Mouse (Mus musculus) adrenal gland, postnatal 14 days (tissue): ENCODE results near the gene Vmn1r122. TPM values are rescaled to one million over a fixed set of nuclear protein-coding genes. Genes with fewer than 3 reads are reported as not detected.
"Not testable (repeated sequence)": the region's sequence is repeated elsewhere in the genome, so short reads cannot be mapped to it uniquely, and the experiment has no call there.

ENCODE experiments used
- DNase-seq: peaks from one replicate; pipeline ENCODE4 v3.0.0; 2021; ENCODE audit warnings: mixed read lengths
- long read RNA-seq, 2 experiments: library from polyadenylated mRNA; stranded (forward); transcript quantifications; one replicate each; pipeline ENCODE4 v2.0.0; 2021
- total RNA-seq: library from RNA; stranded (reverse); gene quantifications from 2 replicates; pipeline ENCODE4 v1.2.3, GENCODE M21; 2021

Vmn1r122 gene
- not detected in 2 replicates for total RNA-seq
- long read RNA-seq, experiment 1 = 0 reads
- long read RNA-seq, experiment 2 = 0 reads

- DNase-seq = not testable (repeated sequence)
These were observed at the start of gene Vmn1r122 for GRCm38 (mm10) chr7:21134028-21134427. Vmn1r122 (minus strand) TSS chr7:21134128.

- not testable (repeated sequence) for DNase-seq
These were observed 28.0 kb upstream of the Vmn1r122 start, which contains the start of gene Vmn1r123 for GRCm38 (mm10) chr7:21161885-21162284. Vmn1r123 (plus strand) TSS chr7:21162185.

- not testable (repeated sequence) for DNase-seq
These were observed 35.5 kb downstream of the Vmn1r122 start, which contains the start of gene Vmn1r121 for GRCm38 (mm10) chr7:21098413-21098812. Vmn1r121 (minus strand) TSS chr7:21098513.

Other genes with a start within 250 kb of the Vmn1r122 start
- gene Vmn1r118, start 221.8 kb downstream of the Vmn1r122 start, total RNA-seq = not detected in 2 replicates
- not detected in 2 replicates for gene Vmn1r119, start 121.7 kb downstream of the Vmn1r122 start, total RNA-seq
- not detected in 2 replicates for gene Vmn1r120, start 80.3 kb downstream of the Vmn1r122 start, total RNA-seq
- gene Vmn1r121, start 35.6 kb downstream of the Vmn1r122 start, total RNA-seq = not detected in 2 replicates
- not detected in 2 replicates for gene Vmn1r123, start 28.1 kb upstream of the Vmn1r122 start, total RNA-seq
- not detected in 2 replicates for gene Gm5157, start 56.3 kb upstream of the Vmn1r122 start, total RNA-seq
- gene Vmn1r124, start 126.5 kb upstream of the Vmn1r122 start, total RNA-seq = not detected in 2 replicates
- not detected in 2 replicates for gene Vmn1r125, start 138.1 kb upstream of the Vmn1r122 start, total RNA-seq
- gene Vmn1r126, start 167.3 kb upstream of the Vmn1r122 start, total RNA-seq = not detected in 2 replicates
- gene Vmn1r127, start 185.7 kb upstream of the Vmn1r122 start, total RNA-seq = not detected in 2 replicates
- gene Vmn1r128, start 215.2 kb upstream of the Vmn1r122 start, total RNA-seq = not detected in 2 replicates
- gene Vmn1r129, start 227.2 kb upstream of the Vmn1r122 start, total RNA-seq = not detected in 2 replicates